Mouse (Mus musculus): ENCODE results near the gene Ssna1. TPM values are rescaled to one million over a fixed set of nuclear protein-coding genes. Genes with fewer than 3 reads are reported as not detected.
A peak's percentile ranks its signal among the peaks of the same experiment; 100 is the strongest.
"Not testable (repeated sequence)": the region's sequence is repeated elsewhere in the genome, so short reads cannot be mapped to it uniquely, and the experiment has no call there.

Ssna1 gene
- polyA plus RNA-seq, 1 experiment from 2014 or later, result 173 TPM

GRCm38 (mm10) chr2:25256443-25257109 lies 15.7 kb downstream of the Ssna1 start:
- 46% methylated on average over 10 of the region's 12 CpGs for WGBS
- H3K27ac ChIP-seq (ENCODE audit: low read length); H3K27me3 ChIP-seq (replicated peaks; ENCODE audit: insufficient read depth, low read length); H3K9me3 ChIP-seq (ENCODE audit: low read length); H3K9ac ChIP-seq (replicated peaks; ENCODE audit: low read depth); H3K36me3 ChIP-seq (ENCODE audit: insufficient read depth, low read length); ATAC-seq: not testable (repeated sequence)
- peak; percentile 56 for DNase-seq (ENCODE audit: low spot score)
- Histone ChIP-seq H3K4me2 (replicated peaks; ENCODE audit: low read depth, low read length) (peak overlapping the region; percentile 84), H3K4me3 (ENCODE audit: low read depth, low read length) (peak overlapping the region; percentile 98), H3K4me1 (ENCODE audit: insufficient read depth, low read depth, low read length) (peaks cover 11% of the 10 kb centered on the region)
- peak; percentile 61 for TF ChIP-seq CTCF (IDR thresholded peaks at IDR 0.05)

DNA sequence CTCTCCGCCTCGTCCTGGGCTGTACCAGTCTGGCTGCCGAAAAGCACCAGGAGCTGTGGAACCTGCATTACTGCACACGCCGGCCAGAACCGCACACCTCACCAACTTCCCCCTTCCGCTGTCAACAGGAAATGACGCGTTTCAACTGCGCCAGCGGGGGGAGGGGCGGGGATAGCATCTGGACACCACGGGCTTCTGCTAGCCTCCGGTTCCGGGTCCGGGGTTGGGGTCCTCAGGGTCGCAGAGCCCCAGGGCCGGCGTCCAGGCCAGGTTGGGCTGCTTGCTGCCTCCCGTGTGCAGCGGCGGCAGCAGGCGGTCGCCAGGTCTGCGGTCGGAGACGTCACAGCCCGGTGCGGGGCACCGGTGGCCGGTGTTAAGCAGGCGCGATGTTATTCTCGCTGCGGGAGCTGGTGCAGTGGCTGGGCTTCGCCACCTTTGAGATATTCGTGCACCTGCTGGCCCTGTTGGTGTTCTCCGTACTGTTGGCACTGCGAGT lies 16.9 kb downstream of the Ssna1 start, which contains the start of gene Tmem203:
Gene Tmem203 (plus strand): TSS at position 156 of the 496 bp plus-strand sequence.
- no peaks in the 10 kb centered on the region for H3K27me3 ChIP-seq (replicated peaks; ENCODE audit: insufficient read depth, low read length)
- peaks cover 4% of the 10 kb centered on the region for H3K36me3 ChIP-seq (ENCODE audit: insufficient read depth, low read length)
- H3K4me2 ChIP-seq (replicated peaks; ENCODE audit: low read depth, low read length), result peak within 1 kb of the TSS; percentile 84
- ATAC-seq (peak; percentile 95), DNase-seq (ENCODE audit: low spot score) (peak; percentile 95)
- H3K4me1 ChIP-seq (ENCODE audit: insufficient read depth, low read depth, low read length), result peaks cover 11% of the 10 kb centered on the region
- H3K9me3 ChIP-seq (ENCODE audit: low read length), result no peaks in the 10 kb centered on the region
- WGBS, result under 1% methylated on average over 39 of the region's 39 CpGs
- H3K4me3 ChIP-seq (ENCODE audit: low read depth, low read length), result peak within 1 kb of the TSS; percentile 98
- peak within 1 kb of the TSS; percentile 90 for H3K9ac ChIP-seq (replicated peaks; ENCODE audit: low read depth)
- TF ChIP-seq EP300 (IDR thresholded peaks at IDR 0.05) (peak; percentile 62), CTCF (IDR thresholded peaks at IDR 0.05) (no peak)
- peak within 1 kb of the TSS; percentile 84 for H3K27ac ChIP-seq (ENCODE audit: low read length)

DNA sequence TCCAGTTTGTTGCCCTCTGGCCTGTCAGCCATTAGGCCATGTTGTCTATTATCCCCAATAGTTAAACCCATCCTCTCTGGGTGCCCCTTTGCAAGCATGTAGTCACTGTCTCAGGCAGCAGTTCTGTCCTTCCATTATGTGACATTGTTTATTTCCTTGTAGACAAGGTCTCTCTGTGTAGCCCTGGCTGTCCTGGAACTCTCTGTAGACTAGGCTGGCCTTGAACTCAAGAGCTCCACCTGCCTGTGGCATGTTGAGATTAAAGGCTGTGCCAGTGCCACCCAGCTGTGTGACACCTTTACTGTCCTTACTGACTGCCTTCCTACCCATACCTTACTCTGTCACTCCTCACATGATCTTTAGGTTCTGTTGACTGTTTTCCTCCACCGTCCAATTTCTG lies 19.9 kb downstream of the Ssna1 start:
- ATAC-seq (no peak), DNase-seq (ENCODE audit: low spot score) (no peak)
- Histone ChIP-seq H3K9me3 (ENCODE audit: low read length) (no peaks in the 10 kb centered on the region), H3K9ac (replicated peaks; ENCODE audit: low read depth) (no peak overlapping the region), H3K36me3 (ENCODE audit: insufficient read depth, low read length) (peaks cover 22% of the 10 kb centered on the region), H3K27me3 (replicated peaks; ENCODE audit: insufficient read depth, low read length) (no peaks in the 10 kb centered on the region), H3K4me3 (ENCODE audit: low read depth, low read length) (no peak overlapping the region), H3K4me1 (ENCODE audit: insufficient read depth, low read depth, low read length) (peaks cover 11% of the 10 kb centered on the region), H3K4me2 (replicated peaks; ENCODE audit: low read depth, low read length) (no peak overlapping the region), H3K27ac (ENCODE audit: low read length) (no peak overlapping the region)
- 72% methylated on average over 1 of the region's 1 CpGs for WGBS
- TF ChIP-seq CTCF (IDR thresholded peaks at IDR 0.05) (peak; percentile 58), EP300 (IDR thresholded peaks at IDR 0.05) (no peak)

- DNase-seq (ENCODE audit: low spot score) (peak; percentile 26), ATAC-seq (peak; percentile 38; the same call in 1 of the 2 replicates)
- Histone ChIP-seq H3K4me3 (ENCODE audit: low read depth, low read length) (no peak within 1 kb of the TSS), H3K27ac (ENCODE audit: low read length) (no peak within 1 kb of the TSS), H3K9me3 (ENCODE audit: low read length) (no peaks in the 10 kb centered on the region), H3K27me3 (replicated peaks; ENCODE audit: insufficient read depth, low read length) (peaks cover 7% of the 10 kb centered on the region; the same call in 1 of the 2 replicates), H3K4me2 (replicated peaks; ENCODE audit: low read depth, low read length) (no peak within 1 kb of the TSS), H3K4me1 (ENCODE audit: insufficient read depth, low read depth, low read length) (peaks cover 7% of the 10 kb centered on the region; the same call in 1 of the 2 replicates), H3K9ac (replicated peaks; ENCODE audit: low read depth) (no peak within 1 kb of the TSS), H3K36me3 (ENCODE audit: insufficient read depth, low read length) (peaks cover 24% of the 10 kb centered on the region)
- 79% methylated on average over 10 of the region's 10 CpGs for WGBS
- no peak for TF ChIP-seq EP300 (IDR thresholded peaks at IDR 0.05)
- no peak for TF ChIP-seq CTCF (IDR thresholded peaks at IDR 0.05)
These were observed 25.8 kb downstream of the Ssna1 start, which contains the start of gene AL732309.1 for GRCm38 (mm10) chr2:25246183-25247072. Gene AL732309.1, minus strand, starts transcription at chr2:25246863.

DNA sequence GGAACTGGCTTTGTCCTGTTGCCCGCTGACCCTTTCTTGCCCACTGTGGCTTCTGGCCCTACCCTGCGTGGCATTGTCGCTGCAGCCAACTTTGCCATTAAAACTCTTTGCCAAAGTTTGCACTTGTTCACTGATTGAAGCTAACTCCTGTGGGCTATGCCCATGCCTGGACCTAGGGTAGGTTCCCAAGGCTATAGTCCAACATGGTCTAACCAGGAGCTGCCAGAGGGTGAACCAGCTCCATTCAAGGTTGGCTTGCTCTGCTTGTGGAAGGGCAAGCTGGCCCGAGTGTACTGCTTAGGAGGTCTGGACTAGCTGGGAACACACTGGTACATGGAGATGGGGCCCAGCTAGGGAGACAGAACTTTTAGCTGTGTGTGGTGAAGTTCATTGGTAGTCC lies 28.1 kb downstream of the Ssna1 start:
- no peak overlapping the region for H3K27ac ChIP-seq (ENCODE audit: low read length)
- H3K4me1 ChIP-seq (ENCODE audit: insufficient read depth, low read depth, low read length), result peaks cover 11% of the 10 kb centered on the region
- H3K27me3 ChIP-seq (replicated peaks; ENCODE audit: insufficient read depth, low read length), result peaks cover 9% of the 10 kb centered on the region; the same call in 1 of the 2 replicates
- H3K36me3 ChIP-seq (ENCODE audit: insufficient read depth, low read length), result peaks cover 15% of the 10 kb centered on the region; the same call in 1 of the 2 replicates
- TF ChIP-seq CTCF (IDR thresholded peaks at IDR 0.05) (no peak), EP300 (IDR thresholded peaks at IDR 0.05) (no peak)
- no peak overlapping the region for H3K4me3 ChIP-seq (ENCODE audit: low read depth, low read length)
- no peaks in the 10 kb centered on the region for H3K9me3 ChIP-seq (ENCODE audit: low read length)
- H3K9ac ChIP-seq (replicated peaks; ENCODE audit: low read depth), result no peak overlapping the region
- 83% methylated on average over 4 of the region's 4 CpGs for WGBS
- no peak for DNase-seq (ENCODE audit: low spot score)
- no peak overlapping the region for H3K4me2 ChIP-seq (replicated peaks; ENCODE audit: low read depth, low read length)
- ATAC-seq, result no peak

DNA sequence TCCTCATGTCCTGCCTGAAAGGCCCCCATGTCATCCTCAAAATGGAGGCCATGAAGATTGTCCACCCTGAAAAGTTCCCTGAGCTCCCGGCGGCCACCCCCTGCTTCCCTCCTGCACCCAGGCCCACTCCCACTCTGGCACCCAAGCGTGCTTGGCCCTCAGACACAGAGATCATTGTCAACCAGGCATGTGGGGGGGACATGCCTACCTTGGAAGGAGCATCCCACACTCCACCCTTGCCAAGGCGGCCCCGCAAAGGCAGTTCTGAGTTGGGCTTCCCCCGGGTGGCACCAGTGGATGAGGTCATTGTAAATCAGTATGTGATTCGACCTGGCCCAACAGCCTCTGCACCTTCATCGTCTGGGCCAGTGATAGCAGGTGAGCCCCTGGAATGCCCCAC lies 28.9 kb downstream of the Ssna1 start:
- Histone ChIP-seq H3K27ac (ENCODE audit: low read length) (no peak overlapping the region), H3K4me1 (ENCODE audit: insufficient read depth, low read depth, low read length) (peaks cover 11% of the 10 kb centered on the region), H3K4me3 (ENCODE audit: low read depth, low read length) (no peak overlapping the region), H3K36me3 (ENCODE audit: insufficient read depth, low read length) (0 out of 2 replicates have a peak, but pooled peaks cover 10% of the 10 kb centered on the region), H3K4me2 (replicated peaks; ENCODE audit: low read depth, low read length) (no peak overlapping the region), H3K9me3 (ENCODE audit: low read length) (no peaks in the 10 kb centered on the region), H3K9ac (replicated peaks; ENCODE audit: low read depth) (no peak overlapping the region), H3K27me3 (replicated peaks; ENCODE audit: insufficient read depth, low read length) (peaks cover 9% of the 10 kb centered on the region; the same call in 1 of the 2 replicates)
- TF ChIP-seq CTCF (IDR thresholded peaks at IDR 0.05) (no peak), EP300 (IDR thresholded peaks at IDR 0.05) (no peak)
- ATAC-seq (no peak), DNase-seq (ENCODE audit: low spot score) (no peak)
- WGBS, result 70% methylated on average over 8 of the region's 8 CpGs
